Mouse (Mus musculus) midbrain, postnatal 0 days (tissue): ENCODE data around the gene Ivns1abp. TPM values are rescaled to one million over a fixed set of nuclear protein-coding genes. Genes with fewer than 3 reads are reported as not detected.
"Not testable (repeated sequence)": the region's sequence is repeated elsewhere in the genome, so short reads cannot be mapped to it uniquely, and the experiment has no call there.

ENCODE experiments used
- ATAC-seq: fragments of 200-750 bp; cut with Nextera tagmentation; 2 replicates; pipeline ENCODE4 v1.8.0; 2017; ENCODE audit warnings: moderate number of reproducible peaks, mild to moderate bottlenecking, moderate TSS enrichment, moderate library complexity; ENCODE audit not compliant: low FRiP score
- DNase-seq: peaks from one replicate; pipeline ENCODE4 v3.0.0-alpha.2; 2015; ENCODE audit warnings: low spot score
- H3K27ac ChIP-seq: fragments of 300-500 bp; sonication (generic); 2 replicates; pipeline ENCODE4 v1.5.1; 2014; ENCODE audit warnings: low read depth, mild to moderate bottlenecking, low read length, mixed read lengths
- H3K27me3 ChIP-seq: fragments of 300-500 bp; sonication (generic); 2 replicates; pipeline ENCODE4 v1.6.1; 2014; ENCODE audit warnings: low read length, control low read depth, mixed read lengths; ENCODE audit not compliant: insufficient read depth
- H3K36me3 ChIP-seq: fragments of 300-500 bp; sonication (generic); 2 replicates; pipeline ENCODE4 v1.6.1; 2014; ENCODE audit warnings: low read length, control low read depth, mixed read lengths; ENCODE audit not compliant: insufficient read depth
- H3K4me1 ChIP-seq: fragments of 300-500 bp; sonication (generic); 2 replicates; pipeline ENCODE4 v1.6.1; 2014; ENCODE audit warnings: mild to moderate bottlenecking, control low read depth, antibody characterized with exemption, low read length, mixed read lengths; ENCODE audit not compliant: insufficient read depth
- H3K4me2 ChIP-seq: fragments of 300-500 bp; sonication (generic); 2 replicates; pipeline ENCODE4 v1.6.1; 2014; ENCODE audit warnings: low read depth, mild to moderate bottlenecking, low read length, mixed read lengths; ENCODE audit not compliant: poor library complexity, severe bottlenecking
- H3K4me3 ChIP-seq: fragments of 300-500 bp; sonication (generic); 2 replicates; pipeline ENCODE4 v1.5.1; 2014; ENCODE audit warnings: low read depth, mild to moderate bottlenecking, low read length, moderate library complexity
- H3K9ac ChIP-seq: fragments of 300-500 bp; sonication (generic); replicated peaks from 2 replicates; pipeline ENCODE4 v1.6.1; 2014; ENCODE audit warnings: mild to moderate bottlenecking, low read length, moderate library complexity, mixed read lengths; ENCODE audit not compliant: poor library complexity, severe bottlenecking
- H3K9me3 ChIP-seq: fragments of 300-500 bp; sonication (generic); 2 replicates; pipeline ENCODE4 v1.6.1; 2016; ENCODE audit warnings: low read length, control low read depth
- CTCF ChIP-seq: IDR thresholded peaks from 2 replicates; pipeline ENCODE4 v1.5.1; 2016; ENCODE audit warnings: antibody characterized with exemption, mild to moderate bottlenecking
- WGBS: fragments of 180-500 bp; shearing (Covaris S2); extraction: QIAGEN DNeasy Blood & Tissue Kit; methylation state at CpG from one replicate; pipeline ENCODE4 v1.1.7; 2014; 5-methylcytosine and 5-hydroxymethylcytosine counted together
- polyA plus RNA-seq: library from polyadenylated mRNA; unstranded; fragments of >200 nt; fragmentation: Nextera tagmentation; extraction: Ambion mirVana; gene quantifications from 2 replicates; pipeline ENCODE4 v1.2.1, GENCODE M21; 2015
- total RNA-seq: library from RNA; depleted of rRNA; stranded (reverse); fragments of >200 nt; gene quantifications from 2 replicates; pipeline ENCODE4 v1.2.3, GENCODE M21; 2014

Gene Ivns1abp
- total and polyA plus RNA-seq, 2 experiments from 2014 or later: 164 to 169 TPM

- 40% methylated on average over 3 of the region's 3 CpGs for WGBS
- DNase-seq: peak; percentile 70
- Histone ChIP-seq H3K9ac (no peak overlapping the region), H3K27me3 (no peaks in the 10 kb centered on the region), H3K4me1 (0 out of 2 replicates have a peak, but pooled peaks cover 2% of the 10 kb centered on the region), H3K36me3 (no peaks in the 10 kb centered on the region), H3K4me3 (no peak overlapping the region), H3K9me3 (no peaks in the 10 kb centered on the region), H3K4me2 (no peak overlapping the region), H3K27ac (peak overlapping the region; percentile 55; the same call in 1 of the 2 replicates)
- TF ChIP-seq CTCF: no peak
- 0 out of 2 replicates have a peak, but pooled peaks have one; percentile 41 for ATAC-seq
These were observed 42.4 kb upstream of the Ivns1abp start for GRCm38 (mm10) chr1:151301904-151302303.

- Histone ChIP-seq H3K9me3 (no peaks in the 10 kb centered on the region), H3K4me2 (no peak overlapping the region), H3K9ac (no peak overlapping the region), H3K4me1 (0 out of 2 replicates have a peak, but pooled peaks cover 2% of the 10 kb centered on the region), H3K4me3 (no peak overlapping the region), H3K36me3 (no peaks in the 10 kb centered on the region), H3K27ac (no peak overlapping the region), H3K27me3 (no peaks in the 10 kb centered on the region)
- DNase-seq (no peak), ATAC-seq (no peak)
- TF ChIP-seq CTCF: no peak
These were observed 41.0 kb upstream of the Ivns1abp start for GRCm38 (mm10) chr1:151303265-151303664.

- not testable (repeated sequence) for H3K4me2 ChIP-seq, H3K4me1 ChIP-seq, H3K27me3 ChIP-seq, DNase-seq, H3K4me3 ChIP-seq, H3K9ac ChIP-seq, H3K9me3 ChIP-seq, ATAC-seq, H3K27ac ChIP-seq, H3K36me3 ChIP-seq
- whole genome bisulfite sequencing: 90% methylated on average over 3 of the region's 3 CpGs
These were observed 39.3 kb upstream of the Ivns1abp start for GRCm38 (mm10) chr1:151305001-151305400.

GRCm38 (mm10) chr1:151307059-151307458 lies 37.2 kb upstream of the Ivns1abp start:
- DNase-seq: no peak
- no peak overlapping the region for H3K4me3 ChIP-seq
- no peak overlapping the region for H3K9ac ChIP-seq
- no peak overlapping the region for H3K4me2 ChIP-seq
- TF ChIP-seq CTCF: no peak
- H3K36me3 ChIP-seq: no peaks in the 10 kb centered on the region
- no peaks in the 10 kb centered on the region for H3K27me3 ChIP-seq
- no peak overlapping the region for H3K27ac ChIP-seq
- no peaks in the 10 kb centered on the region for H3K4me1 ChIP-seq
- ATAC-seq: no peak
- no peaks in the 10 kb centered on the region for H3K9me3 ChIP-seq
- 80% methylated on average over 2 of the region's 2 CpGs for WGBS

GRCm38 (mm10) chr1:151307821-151308220 lies 36.5 kb upstream of the Ivns1abp start:
- H3K9ac ChIP-seq: no peak overlapping the region
- WGBS: 84% methylated on average over 3 of the region's 3 CpGs
- H3K4me2 ChIP-seq: no peak overlapping the region
- no peaks in the 10 kb centered on the region for H3K4me1 ChIP-seq
- DNase-seq: no peak
- no peak for ATAC-seq
- no peaks in the 10 kb centered on the region for H3K36me3 ChIP-seq
- H3K27me3 ChIP-seq: no peaks in the 10 kb centered on the region
- no peak for TF ChIP-seq CTCF
- no peaks in the 10 kb centered on the region for H3K9me3 ChIP-seq
- no peak overlapping the region for H3K4me3 ChIP-seq
- no peak overlapping the region for H3K27ac ChIP-seq

- 51% methylated on average over 4 of the region's 4 CpGs for WGBS
- H3K4me2 ChIP-seq: no peak overlapping the region
- H3K4me3 ChIP-seq: no peak overlapping the region
- no peak overlapping the region for H3K9ac ChIP-seq
- no peaks in the 10 kb centered on the region for H3K9me3 ChIP-seq
- DNase-seq: no peak
- H3K27me3 ChIP-seq: no peaks in the 10 kb centered on the region
- TF ChIP-seq CTCF: no peak
- no peaks in the 10 kb centered on the region for H3K36me3 ChIP-seq
- no peaks in the 10 kb centered on the region for H3K4me1 ChIP-seq
- ATAC-seq: no peak
- H3K27ac ChIP-seq: no peak overlapping the region
These were observed 35.8 kb upstream of the Ivns1abp start for GRCm38 (mm10) chr1:151308508-151308907.
